Mouse (Mus musculus) myocyte (in vitro differentiated cells): ENCODE results near the gene Sash1. TPM values are rescaled to one million over a fixed set of nuclear protein-coding genes. Genes with fewer than 3 reads are reported as not detected.

Source experiments
- H3K27me3 ChIP-seq: one replicate; pipeline ENCODE4 v1.6.1; 2011; ENCODE audit not compliant: control insufficient read depth, insufficient read depth, insufficient read length
- H3K36me3 ChIP-seq: one replicate; pipeline ENCODE4 v1.6.1; 2011; ENCODE audit not compliant: control insufficient read depth, insufficient read depth
- H3K4me2 ChIP-seq: one replicate; pipeline ENCODE4 v1.6.1; 2011; ENCODE audit warnings: low read depth, control low read depth
- H3K4me3 ChIP-seq: one replicate; pipeline ENCODE4 v1.5.1; 2011; ENCODE audit warnings: mild to moderate bottlenecking, control low read depth, moderate library complexity
- H3K79me2 ChIP-seq: one replicate; pipeline ENCODE4 v1.6.1; 2011; ENCODE audit not compliant: control insufficient read depth, insufficient read depth
- H3ac ChIP-seq: one replicate; pipeline ENCODE4 v1.6.1; 2011; ENCODE audit not compliant: control insufficient read depth, insufficient read length
- CEBPB ChIP-seq: IDR thresholded peaks from 2 replicates; pipeline ENCODE4 v1.6.1; 2011; ENCODE audit warnings: mild to moderate bottlenecking, moderate library complexity; ENCODE audit not compliant: poor library complexity, insufficient read depth, severe bottlenecking
- E2F4 ChIP-seq: IDR thresholded peaks from one replicate; pipeline ENCODE4 v1.6.1; 2011; ENCODE audit warnings: mild to moderate bottlenecking, control low read depth, moderate library complexity; ENCODE audit not compliant: insufficient read depth
- MAX ChIP-seq: IDR thresholded peaks from one replicate; pipeline ENCODE4 v1.6.1; 2011; ENCODE audit warnings: low read depth, mild to moderate bottlenecking, control low read depth
- MYOD1 ChIP-seq, 3 experiments: IDR thresholded peaks; one replicate each; pipeline ENCODE4 v1.6.1; 2011; ENCODE audit warnings: control low read depth in 2 of 3, low read depth in 2 of 3, mild to moderate bottlenecking in 2 of 3, moderate library complexity in 1 of 3; ENCODE audit not compliant: insufficient read length in 2 of 3, control insufficient read depth in 1 of 3
- MYOG ChIP-seq, 3 experiments: IDR thresholded peaks; one replicate each; pipeline ENCODE4 v1.6.1; 2011; ENCODE audit warnings: control low read depth in 2 of 3, low read depth in 2 of 3, mild to moderate bottlenecking in 2 of 3; ENCODE audit not compliant: insufficient read length in 2 of 3, control insufficient read depth in 1 of 3, insufficient read depth in 1 of 3
- POLR2A ChIP-seq: IDR thresholded peaks from one replicate; pipeline ENCODE4 v1.6.1; 2011; ENCODE audit warnings: low read depth, mild to moderate bottlenecking, control low read depth, moderate library complexity; ENCODE audit not compliant: insufficient read length
- POLR2AphosphoS2 ChIP-seq: IDR thresholded peaks from one replicate; pipeline ENCODE4 v1.6.1; 2011; ENCODE audit warnings: low read depth, control low read depth; ENCODE audit not compliant: insufficient read length
- REST ChIP-seq: IDR thresholded peaks from one replicate; pipeline ENCODE4 v1.6.1; 2011; ENCODE audit warnings: mild to moderate bottlenecking, control low read depth, moderate library complexity; ENCODE audit not compliant: insufficient read depth, insufficient read length
- SRF ChIP-seq: IDR thresholded peaks from one replicate; pipeline ENCODE4 v1.6.1; 2011; ENCODE audit warnings: low read depth; ENCODE audit not compliant: control insufficient read depth, insufficient read length
- TCF12 ChIP-seq: IDR thresholded peaks from one replicate; pipeline ENCODE4 v1.6.1; 2011; ENCODE audit warnings: mild to moderate bottlenecking, control low read depth; ENCODE audit not compliant: poor library complexity, insufficient read depth, severe bottlenecking
- TCF3 ChIP-seq: IDR thresholded peaks from one replicate; pipeline ENCODE4 v1.6.1; 2011; ENCODE audit warnings: low read depth, control low read depth; ENCODE audit not compliant: insufficient read length
- USF1 ChIP-seq: IDR thresholded peaks from one replicate; pipeline ENCODE4 v1.6.1; 2011; ENCODE audit warnings: low read depth, mild to moderate bottlenecking, control low read depth, moderate library complexity
- polyA plus RNA-seq: library from polyadenylated mRNA; unstranded; fragments of >200 nt; fragmentation: generic; extraction: Trizol; gene quantifications from one replicate; pipeline ENCODE4 v1.2.1, GENCODE M21; 2012; ENCODE audit warnings: missing spikeins

The Sash1 gene
- polyA plus RNA-seq, 1 experiment: 1.9 TPM

DNA sequence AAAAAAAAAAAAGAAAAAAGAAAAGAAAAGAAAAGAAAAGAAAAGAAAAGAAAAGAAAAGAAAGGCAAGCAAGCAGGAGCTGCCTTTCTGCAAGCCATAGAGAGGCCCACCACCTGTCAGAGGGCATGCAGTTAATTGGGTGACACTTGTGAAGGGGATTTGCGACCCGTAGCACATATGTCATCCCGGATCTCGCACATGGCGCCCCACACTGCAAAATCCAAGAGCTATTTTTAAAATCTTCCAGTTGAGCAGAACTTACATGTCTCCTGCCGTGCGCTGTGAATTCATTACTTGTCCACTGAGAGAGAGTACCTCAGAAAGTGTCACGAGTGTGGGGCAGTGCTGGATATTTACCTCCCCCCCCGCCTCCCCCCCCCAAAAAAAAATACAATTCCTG, 60.0 kb downstream of the Sash1 start:
- Histone ChIP-seq H3K27me3 (no peaks in the 10 kb centered on the region), H3K79me2 (no peaks in the 10 kb centered on the region), H3ac (no peak overlapping the region), H3K4me2 (no peak overlapping the region), H3K4me3 (no peak overlapping the region), H3K36me3 (no peaks in the 10 kb centered on the region)
- no peak for TF ChIP-seq POLR2AphosphoS2
- TF ChIP-seq MYOD1 (IDR thresholded peaks at IDR 0.05; ENCODE audit: control insufficient read depth in 1 of 3, insufficient read length in 2 of 3, low read depth in 2 of 3): no peak
- TF ChIP-seq POLR2A: no peak
- TF ChIP-seq CEBPB: no peak
- TF ChIP-seq MYOG (IDR thresholded peaks at IDR 0.05; ENCODE audit: control insufficient read depth in 1 of 3, insufficient read depth in 1 of 3, insufficient read length in 2 of 3, low read depth in 2 of 3): no peak
- no peak for TF ChIP-seq TCF12
- TF ChIP-seq MAX: no peak
- no peak for TF ChIP-seq REST
- TF ChIP-seq TCF3: no peak
- no peak for TF ChIP-seq USF1
- no peak for TF ChIP-seq E2F4
- TF ChIP-seq SRF: no peak

DNA sequence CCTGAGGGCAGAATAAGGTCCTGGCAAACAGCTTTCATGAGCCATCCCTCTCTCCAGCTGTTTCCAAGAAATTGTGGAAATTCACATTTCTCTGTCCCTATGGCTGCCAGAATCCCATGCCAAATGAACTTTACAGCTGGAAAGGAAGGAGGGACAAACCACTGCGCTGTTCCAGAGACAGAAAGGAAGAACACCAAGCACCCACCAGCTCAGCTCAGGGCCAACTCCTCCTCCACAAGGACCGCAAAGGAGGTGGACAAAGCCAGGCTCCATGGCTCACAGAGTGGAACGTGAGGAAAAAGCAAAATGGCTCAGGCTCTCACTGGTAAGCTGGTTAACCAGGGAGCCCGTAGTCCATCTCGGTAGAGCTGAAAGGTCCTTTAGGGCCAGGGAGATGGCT, 67.8 kb downstream of the Sash1 start:
- Histone ChIP-seq H3K4me3 (no peak overlapping the region), H3K4me2 (no peak overlapping the region), H3ac (no peak overlapping the region), H3K79me2 (no peaks in the 10 kb centered on the region), H3K27me3 (no peaks in the 10 kb centered on the region), H3K36me3 (no peaks in the 10 kb centered on the region)
- TF ChIP-seq MYOD1 (IDR thresholded peaks at IDR 0.05; ENCODE audit: control insufficient read depth in 1 of 3, insufficient read length in 2 of 3, low read depth in 2 of 3) (no peak), CEBPB (no peak), MYOG (IDR thresholded peaks at IDR 0.05; ENCODE audit: control insufficient read depth in 1 of 3, insufficient read depth in 1 of 3, insufficient read length in 2 of 3, low read depth in 2 of 3) (no peak), POLR2A (no peak), POLR2AphosphoS2 (no peak), E2F4 (no peak), TCF12 (no peak), MAX (no peak), SRF (no peak), USF1 (no peak), REST (no peak), TCF3 (no peak)

DNA sequence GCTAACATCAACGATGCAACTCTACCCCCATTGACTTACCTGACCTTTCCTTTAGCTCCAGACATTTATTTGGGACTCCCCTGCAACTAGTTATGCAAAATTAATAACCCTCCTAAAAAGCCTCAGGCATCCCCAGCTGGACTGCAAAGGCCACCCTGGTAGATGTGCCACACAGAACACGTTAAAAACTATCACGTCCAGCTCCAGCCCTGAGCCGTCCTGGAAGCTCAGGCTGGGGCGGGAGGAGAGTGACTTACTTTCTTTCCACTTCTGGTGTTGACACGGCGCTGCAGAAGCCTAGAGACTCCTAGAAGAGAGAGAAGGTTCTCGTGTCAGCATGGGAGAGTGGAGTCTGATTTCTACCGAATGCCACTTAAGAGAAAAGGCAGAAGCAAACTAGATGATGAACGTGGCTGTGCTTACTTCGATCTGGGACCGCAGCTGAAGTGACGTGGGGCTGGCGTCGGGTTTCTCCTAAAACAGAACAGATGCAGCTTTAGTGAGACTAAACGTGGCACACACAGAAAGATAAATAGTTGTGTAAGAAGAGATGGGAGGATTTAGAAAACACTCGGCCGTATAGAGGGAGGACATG, 71.8 kb downstream of the Sash1 start:
- Histone ChIP-seq H3K4me3 (no peak overlapping the region), H3ac (no peak overlapping the region), H3K4me2 (no peak overlapping the region), H3K27me3 (no peaks in the 10 kb centered on the region), H3K79me2 (no peaks in the 10 kb centered on the region), H3K36me3 (no peaks in the 10 kb centered on the region)
- no peak for TF ChIP-seq TCF12
- no peak for TF ChIP-seq POLR2AphosphoS2
- TF ChIP-seq USF1: no peak
- no peak for TF ChIP-seq REST
- no peak for TF ChIP-seq TCF3
- TF ChIP-seq CEBPB: no peak
- no peak for TF ChIP-seq SRF

DNA sequence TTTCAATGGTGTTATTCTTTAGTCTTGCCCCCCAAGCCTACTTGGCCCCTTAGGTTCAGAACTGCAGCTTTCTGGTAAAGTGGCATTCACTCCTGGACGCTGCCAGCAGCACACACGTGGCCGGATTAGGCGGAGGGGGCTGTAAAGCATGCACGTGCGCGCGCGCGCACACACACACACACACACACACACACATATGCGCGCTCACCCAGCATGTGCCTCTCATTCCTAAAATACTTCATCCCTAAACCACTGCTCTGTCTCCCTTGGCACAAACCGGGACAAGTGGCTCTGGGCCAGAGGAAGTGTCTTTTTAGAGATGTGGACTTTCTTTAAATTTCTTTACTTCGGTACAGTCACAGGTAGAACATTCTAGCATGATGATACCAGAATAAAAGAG, 72.6 kb downstream of the Sash1 start:
- Histone ChIP-seq H3K4me2 (no peak overlapping the region), H3K4me3 (no peak overlapping the region), H3K36me3 (no peaks in the 10 kb centered on the region), H3K27me3 (no peaks in the 10 kb centered on the region), H3K79me2 (no peaks in the 10 kb centered on the region), H3ac (no peak overlapping the region)
- TF ChIP-seq POLR2AphosphoS2: no peak

DNA sequence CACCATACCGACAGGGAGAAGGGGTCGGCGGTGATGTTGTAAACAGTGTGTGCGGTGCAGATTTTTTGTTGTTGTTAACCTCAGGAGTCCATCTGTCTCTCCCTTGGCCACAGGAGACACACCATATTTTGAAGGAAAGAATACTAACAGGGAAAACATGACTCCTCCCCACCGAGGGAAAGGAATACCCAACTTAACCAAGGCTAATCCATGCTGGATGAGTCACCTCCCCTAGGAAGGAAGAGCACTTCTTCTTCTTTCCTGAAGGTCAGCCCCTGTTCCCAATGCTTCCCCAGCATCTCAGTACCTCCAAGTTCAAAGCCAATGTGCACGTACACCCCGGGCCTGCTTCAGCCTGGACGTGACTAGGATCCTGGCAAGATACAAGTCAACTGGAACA, 73.1 kb downstream of the Sash1 start:
- Histone ChIP-seq H3ac (no peak overlapping the region), H3K4me2 (no peak overlapping the region)
- TF ChIP-seq MAX (no peak), USF1 (no peak), CEBPB (no peak), REST (no peak), TCF3 (no peak), E2F4 (no peak), MYOG (IDR thresholded peaks at IDR 0.05; ENCODE audit: control insufficient read depth in 1 of 3, insufficient read depth in 1 of 3, insufficient read length in 2 of 3, low read depth in 2 of 3) (no peak), SRF (no peak), POLR2AphosphoS2 (no peak), TCF12 (no peak), POLR2A (no peak), MYOD1 (IDR thresholded peaks at IDR 0.05; ENCODE audit: control insufficient read depth in 1 of 3, insufficient read length in 2 of 3, low read depth in 2 of 3) (no peak)

More for the DNA sequence above, 73.1 kb downstream of the Sash1 start:
- no peaks in the 10 kb centered on the region for H3K79me2 ChIP-seq
- no peaks in the 10 kb centered on the region for H3K27me3 ChIP-seq
- no peaks in the 10 kb centered on the region for H3K36me3 ChIP-seq
- H3K4me3 ChIP-seq: no peak overlapping the region
